Mouse (Mus musculus) cortical plate, adult 2 months (tissue): ENCODE results near the gene Ttc19.

Source experiments
- CTCF ChIP-seq: fragments of 200-500 bp; IDR thresholded peaks from 2 replicates; pipeline ENCODE4 v1.5.1; 2011; ENCODE audit warnings: mild to moderate bottlenecking, control low read depth, low read length; ENCODE audit not compliant: insufficient read depth; ENCODE audit errors: extremely low read depth
- POLR2A ChIP-seq: fragments of 200-500 bp; IDR thresholded peaks from 2 replicates; pipeline ENCODE4 v1.6.1; 2011; ENCODE audit warnings: mild to moderate bottlenecking, low read length, control low read depth; ENCODE audit not compliant: insufficient read depth; ENCODE audit errors: extremely low read depth

DNA sequence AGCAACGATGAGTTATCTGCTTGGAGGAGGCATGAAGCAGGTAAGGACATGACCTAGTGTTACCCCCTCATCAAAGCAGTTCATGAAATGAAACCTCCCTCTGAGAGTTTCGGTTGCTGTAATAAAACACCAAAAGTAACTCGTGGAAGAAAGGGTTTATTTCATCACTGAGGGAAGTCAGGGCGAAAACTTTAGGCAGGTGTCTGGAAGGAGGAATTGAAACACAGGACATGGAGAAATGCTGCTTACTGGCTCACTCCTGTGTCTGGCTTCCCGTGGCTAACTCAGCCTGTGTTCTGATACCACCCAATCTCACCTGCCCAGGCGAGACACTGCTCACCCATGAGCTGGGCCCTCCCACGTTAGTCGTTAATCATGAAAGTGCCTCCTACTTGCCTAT lies 3.7 kb downstream of the Ttc19 start:
- no peak for TF ChIP-seq POLR2A
- TF ChIP-seq CTCF: no peak
